Mouse (Mus musculus) lung, embryonic 14.5 days (tissue): ENCODE measurements around the gene Fbn1. TPM values are rescaled to one million over a fixed set of nuclear protein-coding genes. Genes with fewer than 3 reads are reported as not detected.

ENCODE experiments used
- ATAC-seq: fragments of 200-750 bp; cut with Nextera tagmentation; 2 replicates; pipeline ENCODE4 v1.8.0; 2017; ENCODE audit warnings: mild to moderate bottlenecking, moderate TSS enrichment, moderate library complexity; ENCODE audit not compliant: insufficient read depth
- DNase-seq: peaks from one replicate; pipeline ENCODE4 v3.0.0-alpha.2; 2015
- H3K27ac ChIP-seq: fragments of 300-500 bp; sonication (generic); 2 replicates; pipeline ENCODE4 v1.5.1; 2014; ENCODE audit warnings: low read depth, mild to moderate bottlenecking, moderate library complexity
- H3K27me3 ChIP-seq: fragments of 300-500 bp; sonication (generic); 2 replicates; pipeline ENCODE4 v1.6.1; 2014; ENCODE audit warnings: low read length, control low read depth; ENCODE audit not compliant: insufficient read depth
- H3K36me3 ChIP-seq: fragments of 300-500 bp; sonication (generic); 2 replicates; pipeline ENCODE4 v1.6.1; 2014; ENCODE audit warnings: control low read depth; ENCODE audit not compliant: insufficient read depth
- H3K4me1 ChIP-seq: fragments of 300-500 bp; sonication (generic); 2 replicates; pipeline ENCODE4 v1.6.1; 2014; ENCODE audit warnings: antibody characterized with exemption, control low read depth; ENCODE audit not compliant: insufficient read depth
- H3K4me2 ChIP-seq: fragments of 300-500 bp; sonication (generic); 2 replicates; pipeline ENCODE4 v1.6.1; 2014; ENCODE audit warnings: mild to moderate bottlenecking
- H3K4me3 ChIP-seq: fragments of 300-500 bp; sonication (generic); 2 replicates; pipeline ENCODE4 v1.5.1; 2014; ENCODE audit warnings: low read depth, low read length
- H3K9ac ChIP-seq: fragments of 300-500 bp; sonication (generic); 2 replicates; pipeline ENCODE4 v1.6.1; 2014
- H3K9me3 ChIP-seq: fragments of 300-500 bp; sonication (generic); 2 replicates; pipeline ENCODE4 v1.6.1; 2016; ENCODE audit warnings: low read depth, low read length, control low read depth
- CTCF ChIP-seq: IDR thresholded peaks from 2 replicates; pipeline ENCODE4 v1.5.1; 2016; ENCODE audit warnings: antibody characterized with exemption, low read depth
- WGBS: fragments of 180-500 bp; shearing (Covaris S2); extraction: QIAGEN DNeasy Blood & Tissue Kit; methylation state at CpG from one replicate; pipeline ENCODE4 v1.1.7; 2014; 5-methylcytosine and 5-hydroxymethylcytosine counted together
- polyA plus RNA-seq: library from polyadenylated mRNA; unstranded; fragments of >200 nt; fragmentation: Nextera tagmentation; extraction: Ambion mirVana; gene quantifications from 2 replicates; pipeline ENCODE4 v1.2.1, GENCODE M21; 2014

Gene Fbn1
- polyA plus RNA-seq, 1 experiment from 2014 or later = 53.1 TPM

- Histone ChIP-seq H3K9me3 (no peaks in the 10 kb centered on the region), H3K9ac (no peak overlapping the region), H3K4me2 (no peak overlapping the region), H3K4me3 (no peak overlapping the region), H3K36me3 (peaks cover 69% of the 10 kb centered on the region), H3K27ac (no peak overlapping the region), H3K4me1 (no peaks in the 10 kb centered on the region), H3K27me3 (no peaks in the 10 kb centered on the region)
- no peak for ATAC-seq
- no peak for DNase-seq
- 75% methylated on average over 21 of the region's 21 CpGs for WGBS
- no peak for TF ChIP-seq CTCF
Measured at GRCm38 (mm10) chr2:125342181-125342950, 165.4 kb downstream of the Fbn1 start.

GRCm38 (mm10) chr2:125340381-125340780, 167.4 kb downstream of the Fbn1 start:
- DNase-seq (no peak), ATAC-seq (no peak)
- no peak overlapping the region for H3K4me2 ChIP-seq
- no peak overlapping the region for H3K9ac ChIP-seq
- TF ChIP-seq CTCF = no peak
- WGBS = 85% methylated on average over 5 of the region's 5 CpGs
- no peaks in the 10 kb centered on the region for H3K4me1 ChIP-seq
- no peak overlapping the region for H3K4me3 ChIP-seq
- H3K9me3 ChIP-seq = no peaks in the 10 kb centered on the region
- no peaks in the 10 kb centered on the region for H3K27me3 ChIP-seq
- H3K27ac ChIP-seq = no peak overlapping the region
- H3K36me3 ChIP-seq = peaks cover 76% of the 10 kb centered on the region

- ATAC-seq = no peak
- no peak overlapping the region for H3K4me3 ChIP-seq
- no peaks in the 10 kb centered on the region for H3K27me3 ChIP-seq
- H3K27ac ChIP-seq = no peak overlapping the region
- 88% methylated on average over 3 of the region's 3 CpGs for WGBS
- H3K4me2 ChIP-seq = no peak overlapping the region
- no peak for DNase-seq
- H3K4me1 ChIP-seq = no peaks in the 10 kb centered on the region
- H3K9ac ChIP-seq = no peak overlapping the region
- H3K9me3 ChIP-seq = no peaks in the 10 kb centered on the region
- peaks cover 72% of the 10 kb centered on the region for H3K36me3 ChIP-seq
- TF ChIP-seq CTCF = no peak
Measured at GRCm38 (mm10) chr2:125337239-125337638, 170.6 kb downstream of the Fbn1 start.

GRCm38 (mm10) chr2:125335206-125335605, 172.6 kb downstream of the Fbn1 start:
- DNase-seq (no peak), ATAC-seq (no peak)
- Histone ChIP-seq H3K4me3 (no peak overlapping the region), H3K27ac (no peak overlapping the region), H3K36me3 (peaks cover 79% of the 10 kb centered on the region), H3K9ac (no peak overlapping the region), H3K27me3 (no peaks in the 10 kb centered on the region), H3K9me3 (no peaks in the 10 kb centered on the region), H3K4me1 (no peaks in the 10 kb centered on the region), H3K4me2 (no peak overlapping the region)
- TF ChIP-seq CTCF = no peak
- WGBS = 93% methylated on average over 11 of the region's 11 CpGs

GRCm38 (mm10) chr2:125334163-125334562, 173.6 kb downstream of the Fbn1 start:
- Histone ChIP-seq H3K9me3 (no peaks in the 10 kb centered on the region), H3K27ac (no peak overlapping the region), H3K4me1 (no peaks in the 10 kb centered on the region), H3K4me3 (no peak overlapping the region), H3K36me3 (peaks cover 77% of the 10 kb centered on the region), H3K27me3 (no peaks in the 10 kb centered on the region), H3K4me2 (no peak overlapping the region), H3K9ac (no peak overlapping the region)
- DNase-seq = peak; percentile 75
- 61% methylated on average over 4 of the region's 4 CpGs for WGBS
- no peak for ATAC-seq
- peak; percentile 49 for TF ChIP-seq CTCF

- no peak for DNase-seq
- Histone ChIP-seq H3K27ac (no peak overlapping the region), H3K4me1 (no peaks in the 10 kb centered on the region), H3K27me3 (no peaks in the 10 kb centered on the region), H3K9me3 (no peaks in the 10 kb centered on the region), H3K9ac (no peak overlapping the region), H3K4me2 (no peak overlapping the region), H3K4me3 (no peak overlapping the region), H3K36me3 (peaks cover 76% of the 10 kb centered on the region)
- ATAC-seq = no peak
- 86% methylated on average over 7 of the region's 7 CpGs for WGBS
- no peak for TF ChIP-seq CTCF
Measured at GRCm38 (mm10) chr2:125331581-125331980, 176.2 kb downstream of the Fbn1 start.

GRCm38 (mm10) chr2:125330506-125330905, 177.3 kb downstream of the Fbn1 start:
- no peak for TF ChIP-seq CTCF
- no peak for ATAC-seq

More at GRCm38 (mm10) chr2:125330506-125330905, 177.3 kb downstream of the Fbn1 start:
- Histone ChIP-seq H3K4me2 (no peak overlapping the region), H3K27ac (no peak overlapping the region), H3K9ac (no peak overlapping the region), H3K27me3 (no peaks in the 10 kb centered on the region), H3K9me3 (no peaks in the 10 kb centered on the region), H3K36me3 (peaks cover 65% of the 10 kb centered on the region), H3K4me1 (no peaks in the 10 kb centered on the region), H3K4me3 (no peak overlapping the region)
- DNase-seq = no peak
- WGBS = 88% methylated on average over 10 of the region's 10 CpGs
